Mouse (Mus musculus) liver, embryonic 14.5 days (tissue): ENCODE results near the gene 3110040M04Rik.

Experiments
- CTCF ChIP-seq: IDR thresholded peaks from 2 replicates; pipeline ENCODE4 v1.5.1; 2016; ENCODE audit warnings: antibody characterized with exemption, low read depth, control low read depth
- EP300 ChIP-seq: IDR thresholded peaks from 2 replicates; pipeline ENCODE4 v1.6.1; 2016; ENCODE audit warnings: antibody characterized with exemption, low read depth

DNA sequence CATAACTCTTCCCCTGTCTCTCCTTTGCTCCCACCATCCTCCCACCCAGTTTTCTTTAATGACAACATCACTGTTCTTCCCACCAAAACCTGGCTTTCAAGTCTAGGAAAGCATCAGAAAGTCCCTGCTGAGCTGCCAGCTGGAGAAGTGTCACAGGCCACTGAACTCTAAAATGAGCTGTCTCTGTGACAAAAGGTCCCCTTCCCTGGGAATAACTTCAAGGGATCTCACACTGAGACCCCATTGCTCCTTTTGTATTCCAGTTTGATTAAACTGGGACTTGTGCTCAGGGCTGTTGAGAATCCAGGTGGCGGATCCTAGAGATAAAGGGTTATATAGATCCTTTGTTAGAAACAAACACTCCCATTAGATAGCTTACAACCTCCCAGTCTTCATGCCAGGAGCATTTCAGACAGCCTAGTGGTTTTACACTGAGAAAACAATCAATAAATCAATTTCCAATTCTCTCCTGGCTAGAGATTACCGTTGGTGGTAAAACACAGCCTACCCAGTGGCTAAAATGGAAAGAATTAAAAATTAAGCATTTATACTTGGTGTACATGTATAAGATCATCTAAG is 25.3 kb upstream of the 3110040M04Rik start:
- TF ChIP-seq CTCF (no peak), EP300 (no peak)
